ENCODE assay signal across 17 mouse cellular contexts in the genomic region with DNA sequence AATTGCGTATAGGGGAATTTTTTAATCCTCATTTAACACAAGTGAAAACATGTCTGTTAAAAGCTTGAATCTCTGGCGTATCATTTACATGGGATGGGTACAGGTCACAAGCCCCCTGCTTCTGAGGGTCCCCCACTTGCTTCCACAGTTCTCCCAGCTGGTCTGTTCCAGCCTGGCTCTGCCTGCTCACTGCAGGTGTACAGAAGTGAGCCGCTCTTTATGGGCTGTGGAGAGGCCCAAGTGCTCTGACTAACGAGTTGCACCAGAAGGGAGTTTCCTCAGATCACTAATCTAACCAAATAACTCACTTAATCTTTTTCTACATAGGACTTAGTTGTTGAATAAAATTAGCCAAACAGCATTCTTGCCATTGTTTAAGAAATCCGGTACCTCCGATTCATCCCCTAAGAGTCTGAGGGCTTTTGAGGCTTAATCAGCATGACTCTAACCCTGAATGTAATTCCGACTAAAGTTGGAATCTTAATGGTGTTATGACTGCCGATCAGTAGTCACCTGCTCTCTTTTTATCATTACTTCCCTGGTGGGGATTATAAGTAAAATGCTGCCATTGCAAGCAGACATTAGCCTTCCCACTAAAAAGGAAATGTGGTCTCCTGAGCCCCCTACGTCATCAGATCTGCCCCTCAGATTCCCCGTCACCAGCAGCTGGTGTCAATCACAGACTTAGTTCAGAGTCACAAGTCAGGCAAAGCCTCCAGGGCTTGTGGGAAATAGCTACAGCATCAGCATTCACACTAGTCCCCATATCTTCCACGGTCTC. TPM values are rescaled to one million over a fixed set of nuclear protein-coding genes. Genes with fewer than 3 reads are reported as not detected.
DNase-seq lines count a peak whose midpoint lies in the region; ATAC-seq lines count a peak whose summit lies in the region.
"Had no signal": no experiment of that assay in that cellular context is flagged by ENCODE, and none has a peak within 500 bp of the region (broad histone marks: within the 10 kb centered on the region; RNA-seq: fewer than 3 reads in every experiment).

No protein-coding gene starts in this region.

- H3K4me3 ChIP-seq in forebrain, embryonic 10.5 days = no peak overlapping the region
- H3K4me3 ChIP-seq in forebrain, embryonic 12.5 days (replicated peaks) = no peak overlapping the region
- no peak overlapping the region for H3K4me3 ChIP-seq in embryonic facial prominence, embryonic 10.5 days
- H3K4me3 ChIP-seq in forebrain, embryonic 15.5 days = no peak overlapping the region
- H3K4me3 ChIP-seq in midbrain, embryonic 12.5 days = no peak overlapping the region
- H3K4me3 ChIP-seq: heart, embryonic 12.5 days; lung, embryonic 15.5 days had no signal

- H3K36me3 ChIP-seq in forebrain, embryonic 10.5 days (replicated peaks) = peaks cover 10% of the 10 kb centered on the region; the same call in 1 of the 2 replicates
- no peaks in the 10 kb centered on the region for H3K36me3 ChIP-seq in forebrain, embryonic 12.5 days (replicated peaks)
- H3K36me3 ChIP-seq in embryonic facial prominence, embryonic 10.5 days (replicated peaks) = no peaks in the 10 kb centered on the region
- H3K36me3 ChIP-seq in forebrain, embryonic 15.5 days = no peaks in the 10 kb centered on the region
- H3K36me3 ChIP-seq in midbrain, embryonic 12.5 days = no peaks in the 10 kb centered on the region
- H3K36me3 ChIP-seq: heart, embryonic 12.5 days; lung, embryonic 15.5 days had no signal

- H3K9ac ChIP-seq in forebrain, embryonic 12.5 days = no peak overlapping the region
- no peak overlapping the region for H3K9ac ChIP-seq in forebrain, embryonic 15.5 days (replicated peaks)
- H3K9ac ChIP-seq in midbrain, embryonic 12.5 days (replicated peaks) = no peak overlapping the region
- H3K9ac ChIP-seq: heart, embryonic 12.5 days; lung, embryonic 15.5 days had no signal

- no peaks in the 10 kb centered on the region for H3K27me3 ChIP-seq in forebrain, embryonic 10.5 days (ENCODE audit: poor library complexity, severe bottlenecking)
- H3K27me3 ChIP-seq in forebrain, embryonic 12.5 days = no peaks in the 10 kb centered on the region
- no peaks in the 10 kb centered on the region for H3K27me3 ChIP-seq in embryonic facial prominence, embryonic 10.5 days (replicated peaks; ENCODE audit: low read depth, poor library complexity, severe bottlenecking)
- H3K27me3 ChIP-seq in forebrain, embryonic 15.5 days = no peaks in the 10 kb centered on the region
- 0 out of 2 replicates have a peak, but pooled peaks cover 3% of the 10 kb centered on the region for H3K27me3 ChIP-seq in midbrain, embryonic 12.5 days
- H3K27me3 ChIP-seq: heart, embryonic 12.5 days; lung, embryonic 15.5 days had no signal

- H3K4me1 ChIP-seq in forebrain, embryonic 10.5 days = peaks cover 42% of the 10 kb centered on the region
- H3K4me1 ChIP-seq in forebrain, embryonic 12.5 days = peaks cover 8% of the 10 kb centered on the region
- H3K4me1 ChIP-seq in embryonic facial prominence, embryonic 10.5 days = peaks cover 32% of the 10 kb centered on the region
- H3K4me1 ChIP-seq in forebrain, embryonic 15.5 days = no peaks in the 10 kb centered on the region
- peaks cover 5% of the 10 kb centered on the region; the same call in 1 of the 2 replicates for H3K4me1 ChIP-seq in midbrain, embryonic 12.5 days
- H3K4me1 ChIP-seq: heart, embryonic 12.5 days; lung, embryonic 15.5 days had no signal

- 0 out of 2 replicates have a peak, but pooled peaks cover 3% of the 10 kb centered on the region for H3K9me3 ChIP-seq in forebrain, embryonic 10.5 days
- no peaks in the 10 kb centered on the region for H3K9me3 ChIP-seq in forebrain, embryonic 12.5 days
- H3K9me3 ChIP-seq in embryonic facial prominence, embryonic 10.5 days = no peaks in the 10 kb centered on the region
- no peaks in the 10 kb centered on the region for H3K9me3 ChIP-seq in forebrain, embryonic 15.5 days
- no peaks in the 10 kb centered on the region for H3K9me3 ChIP-seq in midbrain, embryonic 12.5 days
- H3K9me3 ChIP-seq: heart, embryonic 12.5 days; lung, embryonic 15.5 days had no signal

- no peak overlapping the region for H3K27ac ChIP-seq in forebrain, embryonic 10.5 days
- no peak overlapping the region for H3K27ac ChIP-seq in forebrain, embryonic 12.5 days
- no peak overlapping the region for H3K27ac ChIP-seq in embryonic facial prominence, embryonic 10.5 days (replicated peaks)
- no peak overlapping the region for H3K27ac ChIP-seq in forebrain, embryonic 15.5 days (replicated peaks)
- no peak overlapping the region for H3K27ac ChIP-seq in midbrain, embryonic 12.5 days (replicated peaks)
- H3K27ac ChIP-seq: lung, embryonic 15.5 days; stomach, postnatal 0 days had no signal

- DNase-seq in forebrain, embryonic 10.5 days (ENCODE audit: extremely low spot score, low spot score) = peak; percentile 40
- DNase-seq in embryonic facial prominence, embryonic 10.5 days (ENCODE audit: low spot score) = peak; percentile 68
- DNase-seq in thymus, postnatal 36 days = no peak
- DNase-seq in left cerebral cortex, postnatal 25 days (ENCODE audit: low spot score in 2 of 2) = no peak
- DNase-seq: cerebellum, adult 2 months; gastrocnemius, postnatal 10 days; heart, postnatal 36 days; kidney, adult 9 months; thymus, postnatal 4 days had no signal

- intact Hi-C loops in left cerebral cortex, postnatal 25 days (cut with DNase I) = loop anchor here (5.0 kb wide), 2 partner anchors 74 to 144 kb away; no protein-coding TSS in a partner anchor

- ATAC-seq in forebrain, embryonic 12.5 days (ENCODE audit: low FRiP score) = no peak; the same call in 1 of the 2 replicates
- ATAC-seq in forebrain, embryonic 15.5 days (replicated peaks) = peak; percentile 69; the same call in 1 of the 2 replicates
- ATAC-seq in midbrain, embryonic 12.5 days (ENCODE audit: low FRiP score, low read depth) = peak; percentile 64
- ATAC-seq in monocyte, adult 5-6 weeks (replicated peaks; ENCODE audit: insufficient number of reproducible peaks, low FRiP score, low TSS enrichment, poor library complexity, severe bottlenecking) = no peak

- WGBS in forebrain, embryonic 10.5 days = 27% methylated on average over 11 of the region's 11 CpGs
- WGBS in forebrain, embryonic 12.5 days = 18% methylated on average over 11 of the region's 11 CpGs
- 45% methylated on average over 11 of the region's 11 CpGs for WGBS in embryonic facial prominence, embryonic 10.5 days
- WGBS in forebrain, embryonic 15.5 days = 19% methylated on average over 11 of the region's 11 CpGs
- WGBS in midbrain, embryonic 12.5 days = 23% methylated on average over 11 of the region's 11 CpGs

- H3K4me2 ChIP-seq in forebrain, embryonic 12.5 days = no peak overlapping the region
- no peak overlapping the region for H3K4me2 ChIP-seq in forebrain, embryonic 15.5 days (replicated peaks)
- H3K4me2 ChIP-seq in midbrain, embryonic 12.5 days (replicated peaks) = no peak overlapping the region
- H3K4me2 ChIP-seq: heart, embryonic 12.5 days; liver, embryonic 11.5 days; lung, embryonic 15.5 days had no signal

RNA-seq across cellular contexts. Expression of gene Pcolce2, which starts 48.4 kb away (rescaled TPM):
- 3.9 and 4.7 TPM in 2 replicates for polyA plus RNA-seq in forebrain, embryonic 10.5 days (2016; fragmentation: Nextera tagmentation; extraction: Ambion mirVana)
- 2.6 and 3.4 TPM in 2 replicates for polyA plus RNA-seq in forebrain, embryonic 12.5 days (2016; fragmentation: Nextera tagmentation; extraction: Ambion mirVana)
- polyA plus RNA-seq in embryonic facial prominence, embryonic 10.5 days (2016; fragmentation: Nextera tagmentation; extraction: Ambion mirVana) = 4.5 and 5.5 TPM in 2 replicates
- 2.0 and 2.4 TPM in 2 replicates for polyA plus RNA-seq in forebrain, embryonic 15.5 days (2015; fragmentation: Nextera tagmentation; extraction: Ambion mirVana)
- polyA plus RNA-seq in midbrain, embryonic 12.5 days (2016; fragmentation: Nextera tagmentation; extraction: Ambion mirVana) = 2.1 and 2.5 TPM in 2 replicates
- 1 to 10 TPM; 2.4 to 2.8 TPM for total RNA-seq in left cerebral cortex, postnatal 25 days (2021)
- total RNA-seq in monocyte, adult 5-6 weeks (2017) = not detected in 3 replicates

Comparison
In these comparisons a context has a peak if more than half of its experiments do, and no peak if none do; other contexts are left out.
1. ATAC-seq: peak in forebrain, embryonic 15.5 days (single experiment) and midbrain, embryonic 12.5 days (single experiment); none in forebrain, embryonic 12.5 days (single experiment) and monocyte, adult 5-6 weeks (single experiment).
2. DNase-seq: peak in forebrain, embryonic 10.5 days (single experiment) and embryonic facial prominence, embryonic 10.5 days (single experiment); none in thymus, postnatal 36 days (0 of 2) and left cerebral cortex, postnatal 25 days (0 of 2).